Mouse (Mus musculus): ENCODE measurements at regions not wholly inside any gene's neighbourhood (a gene's known extent, or its start where the extent isn't known, plus 50 kb on each side); places are given as distances from the start of the nearest gene placed in this dataset.

- H3K27ac ChIP-seq = no peak overlapping the region
- H3K4me1 ChIP-seq (replicated peaks) = no peaks in the 10 kb centered on the region
- no peaks in the 10 kb centered on the region for H3K9me3 ChIP-seq
- DNase-seq (ENCODE audit: low spot score) = no peak
- no peaks in the 10 kb centered on the region for H3K27me3 ChIP-seq (ENCODE audit: insufficient read depth, poor library complexity, severe bottlenecking)
- 91% methylated on average over 3 of the region's 3 CpGs for WGBS
- no peak overlapping the region for H3K4me3 ChIP-seq
- no peaks in the 10 kb centered on the region for H3K36me3 ChIP-seq
These were observed 752.0 kb upstream of the Castor2 start for GRCm38 (mm10) chr5:133347516-133347915.

- Histone ChIP-seq H3K4me1 (replicated peaks) (no peaks in the 10 kb centered on the region), H3K4me3 (no peak overlapping the region), H3K36me3 (no peaks in the 10 kb centered on the region), H3K27ac (no peak overlapping the region), H3K27me3 (ENCODE audit: insufficient read depth, poor library complexity, severe bottlenecking) (no peaks in the 10 kb centered on the region), H3K9me3 (no peaks in the 10 kb centered on the region)
- 90% methylated on average over 3 of the region's 3 CpGs for WGBS
- DNase-seq (ENCODE audit: low spot score) = no peak
These were observed 757.5 kb upstream of the Castor2 start for GRCm38 (mm10) chr5:133341973-133342372.

DNA sequence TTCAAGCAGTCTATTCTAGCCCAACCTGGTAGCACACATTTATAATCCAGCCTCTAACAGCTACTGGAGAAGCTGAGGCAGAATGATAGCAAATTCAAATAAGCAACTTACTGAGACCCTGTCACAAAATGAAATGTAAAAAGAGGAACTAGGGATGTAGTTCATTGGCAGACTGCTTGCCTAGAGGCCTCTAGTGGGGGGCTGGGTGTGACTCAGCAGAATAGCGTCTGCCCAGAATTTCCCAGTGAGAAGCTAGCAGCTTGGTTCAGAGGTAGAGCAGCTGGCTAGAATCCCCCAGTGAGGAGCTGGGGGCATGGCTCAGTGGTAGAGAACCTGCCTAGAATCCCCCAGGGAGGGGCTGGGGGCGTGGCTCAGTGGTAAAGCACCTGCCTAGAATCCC is 777.5 kb upstream of the Auts2 start:
- no peaks in the 10 kb centered on the region for H3K4me1 ChIP-seq (replicated peaks)
- 89% methylated on average over 2 of the region's 2 CpGs for WGBS
- H3K36me3 ChIP-seq = no peaks in the 10 kb centered on the region
- H3K27ac ChIP-seq = no peak overlapping the region
- H3K4me3 ChIP-seq = no peak overlapping the region
- DNase-seq (ENCODE audit: low spot score) = no peak
- H3K9me3 ChIP-seq = no peaks in the 10 kb centered on the region
- H3K27me3 ChIP-seq (ENCODE audit: insufficient read depth, poor library complexity, severe bottlenecking) = no peaks in the 10 kb centered on the region

DNA sequence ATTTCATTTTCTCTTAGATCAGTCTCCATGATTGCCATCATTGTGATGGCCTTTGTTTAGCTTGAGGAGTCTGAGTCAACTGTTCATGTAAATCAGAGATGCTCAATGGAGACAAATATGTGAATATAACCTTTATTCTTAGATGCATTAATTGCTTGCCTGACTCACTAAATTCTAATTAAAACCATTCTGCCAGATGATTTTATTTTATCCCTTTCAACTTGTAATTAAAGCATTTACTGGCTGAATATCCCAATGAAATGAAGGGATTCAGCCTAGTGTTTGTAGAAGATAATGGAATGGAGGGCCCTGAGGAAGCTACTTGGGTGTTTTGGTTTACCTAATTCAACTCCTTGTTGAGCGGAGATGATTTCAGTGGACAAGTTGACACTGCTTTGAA is 777.1 kb upstream of the Auts2 start:
- H3K4me3 ChIP-seq = no peak overlapping the region
- 98% methylated on average over 1 of the region's 1 CpGs for WGBS
- no peak for DNase-seq (ENCODE audit: low spot score)
- no peaks in the 10 kb centered on the region for H3K4me1 ChIP-seq (replicated peaks)
- no peak overlapping the region for H3K27ac ChIP-seq
- no peaks in the 10 kb centered on the region for H3K9me3 ChIP-seq
- H3K27me3 ChIP-seq (ENCODE audit: insufficient read depth, poor library complexity, severe bottlenecking) = no peaks in the 10 kb centered on the region
- no peaks in the 10 kb centered on the region for H3K36me3 ChIP-seq

DNA sequence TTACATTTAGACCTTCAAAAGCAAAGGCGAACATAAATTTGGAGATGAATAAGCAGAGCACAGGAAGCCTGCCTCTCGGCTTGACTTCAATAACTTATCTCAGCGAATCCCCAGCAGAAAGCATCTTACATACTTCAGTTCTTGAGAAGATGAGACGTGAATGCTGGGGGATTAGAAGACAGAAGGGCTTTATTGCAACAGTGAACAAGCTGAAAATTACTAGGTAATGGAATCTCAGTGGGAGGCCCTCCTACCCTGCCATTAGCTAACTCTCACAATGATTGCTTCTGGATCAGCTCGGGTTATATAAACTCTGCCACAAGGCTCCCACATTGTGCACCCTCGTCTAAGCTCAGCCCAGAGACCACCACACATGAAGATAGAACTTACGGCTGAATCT is 770.9 kb upstream of the Auts2 start:
- no peak for DNase-seq (ENCODE audit: low spot score)
- Histone ChIP-seq H3K4me3 (no peak overlapping the region), H3K36me3 (no peaks in the 10 kb centered on the region), H3K4me1 (replicated peaks) (peaks cover 12% of the 10 kb centered on the region), H3K27ac (no peak overlapping the region), H3K9me3 (no peaks in the 10 kb centered on the region), H3K27me3 (ENCODE audit: insufficient read depth, poor library complexity, severe bottlenecking) (no peaks in the 10 kb centered on the region)
- 73% methylated on average over 7 of the region's 7 CpGs for WGBS

DNA sequence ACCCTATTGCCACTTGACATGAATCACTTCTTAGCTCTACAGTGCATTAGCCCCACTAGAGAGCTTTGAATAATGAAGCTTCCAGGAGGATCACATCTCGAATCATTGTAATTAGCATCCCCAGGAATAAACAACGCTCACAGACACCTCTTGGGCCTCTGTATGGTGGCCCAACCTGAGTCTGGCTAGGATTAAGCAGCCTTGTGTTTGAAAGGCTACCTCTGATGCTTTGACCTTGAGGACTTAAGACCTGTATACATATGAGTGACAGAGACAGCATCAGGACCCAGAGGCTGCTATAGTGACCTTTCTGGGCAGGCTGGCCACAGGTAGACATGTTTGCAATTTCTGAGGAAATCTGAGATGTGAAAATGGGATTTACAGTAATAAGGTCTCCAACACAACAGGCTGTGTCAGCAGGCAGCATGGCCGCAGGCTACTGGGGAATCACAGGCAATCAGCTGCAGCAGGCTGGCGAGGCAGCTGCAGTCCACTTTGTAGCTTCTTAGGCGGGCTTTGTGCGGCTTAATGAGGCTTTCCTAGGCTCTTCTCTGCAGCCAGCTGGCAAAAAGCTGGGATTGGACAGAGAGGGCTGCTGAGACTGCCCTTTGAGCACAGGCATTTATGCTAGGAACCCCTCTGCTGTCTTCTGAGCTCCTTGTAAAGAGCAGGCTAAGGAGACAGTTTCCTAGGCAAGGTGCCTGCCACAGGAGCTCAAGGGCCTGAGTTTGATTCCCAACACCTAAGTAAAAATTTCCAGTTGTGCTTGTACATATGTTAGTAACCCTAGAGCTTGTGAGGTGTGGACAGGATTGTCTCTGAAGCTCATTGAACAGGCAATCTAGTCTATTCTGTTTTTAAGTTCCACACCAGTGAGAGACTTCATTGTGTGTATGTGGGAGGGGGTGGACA is 768.1 kb upstream of the Auts2 start:
- Histone ChIP-seq H3K27ac (peak overlapping the region; percentile 59; the same call in 1 of the 2 replicates), H3K27me3 (ENCODE audit: insufficient read depth, poor library complexity, severe bottlenecking) (no peaks in the 10 kb centered on the region), H3K4me1 (replicated peaks) (peaks cover 12% of the 10 kb centered on the region), H3K9me3 (no peaks in the 10 kb centered on the region), H3K36me3 (no peaks in the 10 kb centered on the region), H3K4me3 (no peak overlapping the region)
- WGBS = 47% methylated on average over 6 of the region's 6 CpGs
- peak; percentile 34 for DNase-seq (ENCODE audit: low spot score)

GRCm38 (mm10) chr5:133267887-133268286 is 724.7 kb upstream of the Auts2 start:
- Histone ChIP-seq H3K27ac (no peak overlapping the region), H3K27me3 (ENCODE audit: insufficient read depth, poor library complexity, severe bottlenecking) (no peaks in the 10 kb centered on the region), H3K4me1 (replicated peaks) (no peaks in the 10 kb centered on the region), H3K9me3 (no peaks in the 10 kb centered on the region), H3K36me3 (no peaks in the 10 kb centered on the region), H3K4me3 (no peak overlapping the region)
- WGBS = 86% methylated on average over 7 of the region's 7 CpGs
- DNase-seq (ENCODE audit: low spot score) = no peak

DNA sequence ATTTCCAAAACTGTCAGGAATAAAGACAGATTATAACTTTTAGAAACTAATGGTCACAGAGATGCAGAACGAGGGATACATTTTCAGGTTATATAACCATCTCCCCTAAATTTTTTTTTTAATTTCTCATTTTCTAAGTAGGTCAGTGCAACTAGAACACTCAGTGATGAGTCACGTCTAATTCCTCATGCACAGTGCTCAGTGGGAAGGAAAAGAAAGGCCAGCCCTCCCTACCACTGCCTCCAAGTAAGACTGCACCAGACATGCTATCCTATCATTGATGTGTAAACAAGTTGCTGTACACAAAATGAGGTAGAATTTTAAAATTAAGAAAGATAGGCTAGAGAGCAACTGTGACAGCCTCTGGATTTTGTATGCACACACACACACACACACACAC is 724.2 kb upstream of the Auts2 start:
- no peaks in the 10 kb centered on the region for H3K4me1 ChIP-seq (replicated peaks)
- 88% methylated on average over 2 of the region's 2 CpGs for WGBS
- no peak overlapping the region for H3K27ac ChIP-seq
- H3K4me3 ChIP-seq = no peak overlapping the region
- no peak for DNase-seq (ENCODE audit: low spot score)
- no peaks in the 10 kb centered on the region for H3K9me3 ChIP-seq
- H3K36me3 ChIP-seq = no peaks in the 10 kb centered on the region
- no peaks in the 10 kb centered on the region for H3K27me3 ChIP-seq (ENCODE audit: insufficient read depth, poor library complexity, severe bottlenecking)

DNA sequence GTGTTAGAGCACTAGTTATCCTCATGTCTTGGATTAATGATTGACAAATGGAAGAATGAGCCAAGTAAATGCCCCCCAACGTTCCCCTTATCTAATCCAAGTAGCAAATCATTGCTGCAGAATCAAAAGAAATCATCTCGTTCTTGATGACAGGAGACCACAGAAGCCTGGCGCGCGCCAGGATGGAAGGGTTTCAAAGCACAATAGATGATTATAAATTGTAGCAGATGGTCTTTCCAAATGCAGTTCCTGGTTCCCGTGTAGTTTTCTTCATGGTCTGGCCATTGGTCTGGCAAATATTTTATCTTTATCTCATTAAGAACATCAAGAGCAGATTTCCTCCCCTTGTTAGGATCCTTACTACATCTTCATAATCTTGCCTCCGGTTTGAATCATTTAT is 721.8 kb upstream of the Auts2 start:
- Histone ChIP-seq H3K4me3 (no peak overlapping the region), H3K36me3 (no peaks in the 10 kb centered on the region), H3K4me1 (replicated peaks) (no peaks in the 10 kb centered on the region), H3K27me3 (ENCODE audit: insufficient read depth, poor library complexity, severe bottlenecking) (no peaks in the 10 kb centered on the region), H3K27ac (no peak overlapping the region), H3K9me3 (no peaks in the 10 kb centered on the region)
- DNase-seq (ENCODE audit: low spot score) = no peak
- 85% methylated on average over 7 of the region's 7 CpGs for WGBS

DNA sequence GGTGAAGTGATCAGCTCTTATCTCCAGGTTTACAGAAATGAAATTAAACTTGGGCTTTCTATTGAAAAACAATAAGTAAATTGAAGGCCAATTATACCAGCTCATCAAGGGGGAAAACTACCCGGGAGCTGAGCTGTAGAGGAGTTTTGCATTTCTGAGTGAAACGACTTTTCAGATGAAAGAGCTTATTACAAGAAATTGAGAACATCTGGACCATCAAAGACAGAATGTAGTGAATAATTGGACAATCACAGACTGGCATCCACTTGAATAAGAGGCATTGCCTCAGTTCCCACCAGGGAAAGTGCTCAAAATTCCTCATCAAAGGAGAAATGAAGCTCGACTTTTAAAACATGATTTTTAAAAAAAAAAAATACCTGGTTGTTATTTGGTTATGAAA is 675.7 kb upstream of the Auts2 start:
- H3K27ac ChIP-seq = no peak overlapping the region
- 70% methylated on average over 3 of the region's 3 CpGs for WGBS
- DNase-seq (ENCODE audit: low spot score) = no peak
- no peaks in the 10 kb centered on the region for H3K27me3 ChIP-seq (ENCODE audit: insufficient read depth, poor library complexity, severe bottlenecking)
- no peaks in the 10 kb centered on the region for H3K36me3 ChIP-seq
- no peaks in the 10 kb centered on the region for H3K4me1 ChIP-seq (replicated peaks)
- H3K4me3 ChIP-seq = no peak overlapping the region
- no peaks in the 10 kb centered on the region for H3K9me3 ChIP-seq

- H3K9me3 ChIP-seq = no peaks in the 10 kb centered on the region
- no peaks in the 10 kb centered on the region for H3K4me1 ChIP-seq (replicated peaks)
- H3K36me3 ChIP-seq = no peaks in the 10 kb centered on the region
- H3K27me3 ChIP-seq (ENCODE audit: insufficient read depth, poor library complexity, severe bottlenecking) = no peaks in the 10 kb centered on the region
- no peak for DNase-seq (ENCODE audit: low spot score)
- WGBS = 82% methylated on average over 1 of the region's 1 CpGs
- no peak overlapping the region for H3K4me3 ChIP-seq
- no peak overlapping the region for H3K27ac ChIP-seq
These were observed 655.4 kb upstream of the Auts2 start for GRCm38 (mm10) chr5:133198546-133198945.

- H3K4me3 ChIP-seq = no peak overlapping the region
- H3K27ac ChIP-seq = no peak overlapping the region
- WGBS = 90% methylated on average over 8 of the region's 8 CpGs
- no peaks in the 10 kb centered on the region for H3K27me3 ChIP-seq (ENCODE audit: insufficient read depth, poor library complexity, severe bottlenecking)
- no peaks in the 10 kb centered on the region for H3K4me1 ChIP-seq (replicated peaks)
- H3K36me3 ChIP-seq = no peaks in the 10 kb centered on the region
- no peaks in the 10 kb centered on the region for H3K9me3 ChIP-seq
- no peak for DNase-seq (ENCODE audit: low spot score)
These were observed 646.8 kb upstream of the Auts2 start for GRCm38 (mm10) chr5:133189798-133190571.

DNA sequence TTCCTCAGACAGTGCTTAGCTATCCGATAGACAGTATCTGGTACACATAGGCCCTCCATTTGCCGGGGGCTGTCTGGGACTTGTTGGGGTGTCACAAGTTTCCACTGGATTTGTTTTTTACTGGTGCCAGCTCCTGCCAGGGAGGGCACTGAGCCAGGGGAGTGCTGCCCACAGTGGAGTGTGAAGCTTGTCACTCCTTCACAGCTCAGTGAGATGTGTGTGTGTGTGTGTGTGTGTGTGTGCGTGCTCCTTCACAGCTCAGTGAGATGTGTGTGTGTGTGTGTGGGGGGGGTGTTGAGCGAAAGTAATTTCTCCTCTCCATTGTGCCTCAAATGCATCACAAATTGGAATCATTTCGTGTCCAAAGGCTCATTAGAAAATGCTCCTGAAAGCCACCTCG is 632.5 kb upstream of the Auts2 start:
- H3K4me1 ChIP-seq (replicated peaks) = peaks cover 7% of the 10 kb centered on the region

More for the DNA sequence above, 632.5 kb upstream of the Auts2 start:
- no peaks in the 10 kb centered on the region for H3K9me3 ChIP-seq
- H3K36me3 ChIP-seq = no peaks in the 10 kb centered on the region
- DNase-seq (ENCODE audit: low spot score) = no peak
- H3K27me3 ChIP-seq (ENCODE audit: insufficient read depth, poor library complexity, severe bottlenecking) = no peaks in the 10 kb centered on the region; the same call in 1 of the 2 replicates
- WGBS = 95% methylated on average over 6 of the region's 6 CpGs
- no peak overlapping the region for H3K4me3 ChIP-seq
- no peak overlapping the region for H3K27ac ChIP-seq

Data from hindbrain, embryonic 10.5 days (tissue).